Mouse (Mus musculus) frontal cortex, postnatal 10 days (tissue): ENCODE data around the gene Ppp1r1b.
"Not testable (repeated sequence)": the region's sequence is repeated elsewhere in the genome, so short reads cannot be mapped to it uniquely, and the experiment has no call there.

ENCODE experiments used
- DNase-seq, 2 experiments: peaks; one replicate each; pipeline ENCODE4 v3.0.0; 2022; ENCODE audit warnings: low spot score in 2 of 2, mixed read lengths in 1 of 2

Gene Ppp1r1b

DNA sequence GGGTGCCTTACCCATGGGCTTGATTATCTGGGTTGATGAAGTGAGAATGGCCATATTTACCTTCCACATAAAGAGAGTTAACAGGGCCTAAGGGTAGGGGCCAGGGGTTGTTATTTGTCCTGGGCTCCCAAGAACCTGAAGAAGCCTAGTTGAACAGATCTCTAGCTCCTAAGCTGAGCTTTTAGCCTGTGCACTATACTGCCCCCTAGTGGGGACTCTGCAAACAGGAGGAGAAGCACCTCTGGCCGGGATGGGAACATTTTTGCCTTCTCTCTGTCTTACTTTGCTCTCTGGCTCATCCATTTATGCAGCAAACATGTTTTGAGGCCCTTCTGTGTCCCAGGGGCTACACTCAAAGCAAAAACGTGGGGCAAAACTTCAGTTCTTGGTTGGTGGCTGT is 24.2 kb downstream of the Ppp1r1b start:
- no peak for DNase-seq

DNA sequence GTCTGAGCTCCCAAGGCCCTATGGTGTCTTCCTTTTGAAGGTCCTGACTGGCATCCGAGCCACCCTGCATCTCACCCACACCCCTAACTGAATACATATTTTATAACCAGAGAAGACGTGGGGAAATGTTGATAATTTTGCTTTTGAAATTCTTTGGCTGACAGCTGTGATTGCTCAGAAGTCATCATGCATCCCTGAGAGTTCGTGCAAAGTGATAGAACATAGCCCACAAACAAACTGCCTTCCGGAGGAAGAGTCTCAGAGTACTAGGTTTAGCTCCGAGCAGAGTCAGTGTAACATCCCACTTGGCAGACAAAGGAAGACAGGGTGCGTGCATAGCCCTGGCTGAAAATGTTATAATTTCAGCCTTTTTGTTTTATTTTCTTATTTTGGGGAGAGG is 25.0 kb downstream of the Ppp1r1b start:
- DNase-seq: no peak

DNA sequence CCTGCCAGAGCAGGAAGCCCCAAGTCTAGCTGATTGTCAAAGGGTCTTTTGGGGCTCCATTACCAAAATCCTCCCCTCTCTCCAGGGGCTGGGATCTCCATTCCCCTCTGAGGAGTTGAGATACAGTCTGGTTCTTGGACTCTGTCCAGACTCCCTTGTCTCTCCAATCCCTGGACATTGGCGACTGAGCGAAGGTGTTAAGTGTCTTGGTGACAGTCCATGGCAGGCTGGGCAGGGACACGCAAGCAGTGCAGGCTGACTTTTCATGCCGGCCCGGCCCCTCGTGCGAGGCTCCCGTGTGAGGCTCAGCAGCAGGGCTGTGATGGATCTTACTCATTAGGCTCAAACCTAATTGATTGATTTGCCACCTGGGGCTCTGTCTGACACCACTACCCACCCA is 26.1 kb downstream of the Ppp1r1b start:
- DNase-seq: no peak

DNA sequence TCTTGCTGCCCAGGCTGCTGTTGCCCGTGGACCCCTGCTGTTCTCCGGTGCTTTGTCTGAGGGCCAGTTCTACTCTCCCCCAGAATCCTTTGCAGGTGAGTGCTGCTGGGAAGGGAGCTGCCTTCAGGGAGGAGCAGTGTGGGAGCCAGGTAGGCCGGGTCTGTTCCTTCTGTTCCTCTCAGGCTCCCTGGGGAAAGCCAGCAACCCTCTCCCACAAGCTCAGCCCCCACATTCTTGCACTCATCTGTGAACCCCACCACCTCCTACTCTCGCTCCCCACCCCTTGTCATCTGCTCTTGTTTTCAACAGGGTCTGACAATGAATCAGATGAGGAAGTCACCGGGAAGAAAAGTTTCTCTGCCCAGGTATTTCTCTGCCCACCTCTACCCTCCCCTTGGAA is 28.6 kb downstream of the Ppp1r1b start:
- DNase-seq: no peak

DNA sequence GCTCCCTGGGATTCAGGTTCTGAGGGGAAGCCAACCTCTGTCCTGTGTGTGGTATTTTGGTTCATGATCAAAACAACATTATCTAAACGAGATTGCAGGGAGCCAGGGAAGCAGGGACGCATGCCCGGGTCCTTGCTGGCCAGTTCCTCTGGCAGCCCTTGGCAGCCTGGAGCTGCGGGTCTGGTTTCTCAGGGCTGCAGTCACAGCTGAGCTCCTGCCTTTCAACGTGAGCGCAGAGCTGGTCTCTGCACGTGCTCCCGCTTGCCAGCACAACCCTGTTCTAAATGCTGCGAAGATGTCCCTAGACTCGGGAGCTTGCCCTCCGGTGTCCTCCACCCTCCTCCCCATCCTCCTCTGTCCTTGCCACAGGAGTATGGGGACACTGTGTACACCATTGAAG is 29.6 kb downstream of the Ppp1r1b start:
- no peak for DNase-seq

- no peak for DNase-seq
Measured at GRCm38 (mm10) chr11:98379379-98379778, 31.2 kb downstream of the Ppp1r1b start.

GRCm38 (mm10) chr11:98380106-98380505 is 31.9 kb downstream of the Ppp1r1b start:
- no peak for DNase-seq

GRCm38 (mm10) chr11:98381651-98382050 is 33.4 kb downstream of the Ppp1r1b start:
- no peak for DNase-seq

DNA sequence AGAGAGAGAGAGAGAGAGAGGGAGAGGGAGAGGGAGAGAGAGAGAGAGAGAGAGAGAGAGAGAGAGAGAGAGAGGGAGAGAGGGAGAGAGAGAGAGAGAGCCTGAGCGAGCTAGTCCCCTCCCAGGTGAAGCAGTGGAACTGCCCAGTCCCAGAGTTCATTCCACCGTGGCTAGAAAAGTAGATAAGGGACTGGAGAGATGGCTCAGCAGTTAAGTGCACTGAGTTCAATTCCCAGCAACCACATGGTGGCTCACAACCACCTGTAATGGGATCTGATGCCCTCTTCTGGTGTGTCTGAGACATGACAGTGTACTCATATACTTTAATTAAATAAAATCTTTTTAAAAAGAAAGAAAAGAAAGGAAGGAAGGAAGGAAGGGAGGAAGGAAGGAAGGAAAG is 34.2 kb downstream of the Ppp1r1b start:
- DNase-seq: not testable (repeated sequence)

GRCm38 (mm10) chr11:98383261-98384030 is 35.2 kb downstream of the Ppp1r1b start, which contains the start of gene Tcap:
Gene Tcap (plus strand): TSS chr11:98383811.
- DNase-seq: no peak

- DNase-seq: no peak
Measured at GRCm38 (mm10) chr11:98384216-98384615, 36.0 kb downstream of the Ppp1r1b start.

DNA sequence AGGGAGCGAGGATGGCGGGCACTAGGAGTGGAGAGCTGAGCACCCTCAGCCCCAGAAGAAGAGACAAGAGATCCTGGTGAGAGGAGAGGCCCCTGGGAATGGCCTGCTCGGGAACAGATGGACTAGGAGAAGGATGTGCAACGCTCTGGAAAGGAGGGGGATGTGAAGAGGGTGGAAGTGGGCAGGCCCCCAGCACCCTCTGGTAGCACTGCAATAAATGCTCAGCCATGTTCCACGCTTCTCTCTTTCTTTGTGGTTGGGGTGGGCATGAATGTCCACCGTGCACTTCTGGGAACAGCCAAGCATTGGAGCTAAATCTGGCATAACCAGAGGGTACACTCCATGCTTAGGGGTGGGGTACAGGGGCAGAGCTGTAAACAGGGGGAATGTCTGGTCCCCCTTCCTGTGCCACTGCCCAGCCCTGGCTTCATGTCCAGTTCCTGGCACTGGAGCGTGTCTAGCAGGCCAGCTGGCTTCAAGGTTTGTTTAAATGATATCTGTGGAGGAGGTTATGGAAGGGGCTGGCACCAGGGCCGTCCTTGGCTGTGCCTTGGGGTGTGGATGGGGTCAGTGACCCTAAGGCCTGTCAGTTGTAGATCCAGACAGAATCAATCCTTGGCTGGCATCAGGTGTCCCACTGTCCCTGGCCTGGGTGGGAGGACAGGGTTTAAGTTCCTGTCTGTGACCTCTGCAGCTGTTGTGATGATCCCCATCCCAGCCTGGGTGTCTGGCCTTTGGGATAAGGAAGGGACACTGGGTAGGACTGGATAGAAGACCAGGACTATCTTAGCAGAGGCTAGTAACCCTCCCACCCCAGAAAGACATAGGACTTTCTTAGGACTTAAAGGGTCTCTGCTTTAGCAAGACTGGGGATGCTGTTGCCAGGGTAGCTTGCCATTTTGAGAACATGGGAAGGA is 36.8 kb downstream of the Ppp1r1b start:
- no peak for DNase-seq

- no peak for DNase-seq
Measured at GRCm38 (mm10) chr11:98385638-98386585, 37.7 kb downstream of the Ppp1r1b start, which contains the start of gene Pnmt. Gene Pnmt (plus strand): TSS chr11:98386450.

DNA sequence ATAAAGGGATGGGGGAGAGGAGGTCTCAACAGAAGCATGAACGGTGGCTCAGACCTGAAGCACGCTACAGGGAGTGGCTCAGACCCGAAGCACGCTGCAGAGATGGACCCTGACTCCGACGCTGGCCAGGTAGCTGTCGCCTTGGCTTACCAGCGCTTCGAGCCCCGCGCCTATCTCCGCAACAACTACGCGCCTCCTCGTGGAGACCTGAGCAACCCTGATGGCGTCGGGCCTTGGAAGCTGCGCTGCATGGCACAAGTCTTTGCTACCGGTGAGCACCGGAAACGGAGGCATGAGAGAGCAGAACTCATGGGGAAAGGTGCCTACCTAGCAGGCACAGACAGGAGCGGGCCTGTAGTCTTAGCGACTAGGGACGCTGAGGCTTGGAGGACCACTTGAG is 38.4 kb downstream of the Ppp1r1b start:
- DNase-seq: no peak

DNA sequence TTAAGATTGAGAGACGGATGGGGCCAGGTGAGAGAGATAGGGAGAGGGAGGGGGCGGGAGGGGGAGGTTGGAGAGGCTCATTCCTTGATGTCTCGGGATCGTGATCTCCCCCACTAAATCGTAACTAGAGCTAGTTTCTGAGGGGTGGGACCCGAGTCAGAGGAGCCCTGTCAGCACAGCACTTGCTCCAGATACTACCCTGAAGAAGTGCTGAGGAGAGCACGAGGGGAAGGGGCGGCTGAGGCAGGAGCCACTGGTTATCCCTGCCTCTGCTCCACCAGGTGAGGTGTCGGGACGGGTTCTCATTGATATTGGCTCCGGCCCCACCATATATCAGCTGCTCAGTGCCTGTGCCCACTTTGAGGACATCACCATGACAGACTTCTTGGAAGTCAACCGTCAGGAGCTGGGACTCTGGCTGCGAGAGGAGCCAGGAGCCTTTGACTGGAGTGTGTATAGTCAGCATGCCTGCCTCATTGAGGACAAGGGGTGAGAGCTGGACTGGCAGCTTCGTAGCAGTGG is 38.9 kb downstream of the Ppp1r1b start:
- DNase-seq: no peak

- no peak for DNase-seq
Measured at GRCm38 (mm10) chr11:98388282-98388681, 40.1 kb downstream of the Ppp1r1b start.

GRCm38 (mm10) chr11:98389221-98389780 is 41.1 kb downstream of the Ppp1r1b start:
- peak in 1 of 2 experiments; percentile 63 for DNase-seq

GRCm38 (mm10) chr11:98390141-98390540 is 41.9 kb downstream of the Ppp1r1b start:
- no peak for DNase-seq

DNA sequence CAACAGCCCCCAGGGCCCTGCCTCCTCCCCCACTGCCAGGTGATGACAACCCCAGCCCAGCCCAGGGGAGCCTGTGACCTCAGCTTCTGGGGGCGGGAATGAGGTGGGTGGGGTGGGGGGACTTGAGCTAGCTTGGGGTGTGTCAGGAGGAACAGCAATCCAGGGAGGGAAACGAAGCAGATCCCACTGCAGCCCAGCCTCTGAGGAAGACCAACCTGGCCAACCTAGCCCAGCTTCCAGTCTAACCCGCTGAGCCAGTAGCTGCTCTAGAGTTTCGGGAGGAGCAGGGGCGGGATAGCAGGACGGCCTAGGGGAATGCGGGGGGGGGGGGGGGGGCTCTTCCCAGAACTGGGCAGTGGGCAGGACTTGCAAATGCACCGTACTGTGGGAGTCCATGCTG is 43.8 kb downstream of the Ppp1r1b start:
- no peak for DNase-seq

- no peak for DNase-seq
Measured at GRCm38 (mm10) chr11:98392645-98393044, 44.4 kb downstream of the Ppp1r1b start.

- no peak for DNase-seq
Measured at GRCm38 (mm10) chr11:98393317-98393716, 45.1 kb downstream of the Ppp1r1b start.
